Mouse (Mus musculus) embryo, embryonic 11 days (tissue): ENCODE data around the gene Nkain2.
"Not testable (repeated sequence)": the region's sequence is repeated elsewhere in the genome, so short reads cannot be mapped to it uniquely, and the experiment has no call there.

ENCODE experiments used
- DNase-seq: peaks from one replicate; pipeline ENCODE4 v3.0.0-alpha.2; 2015

The Nkain2 gene

DNA sequence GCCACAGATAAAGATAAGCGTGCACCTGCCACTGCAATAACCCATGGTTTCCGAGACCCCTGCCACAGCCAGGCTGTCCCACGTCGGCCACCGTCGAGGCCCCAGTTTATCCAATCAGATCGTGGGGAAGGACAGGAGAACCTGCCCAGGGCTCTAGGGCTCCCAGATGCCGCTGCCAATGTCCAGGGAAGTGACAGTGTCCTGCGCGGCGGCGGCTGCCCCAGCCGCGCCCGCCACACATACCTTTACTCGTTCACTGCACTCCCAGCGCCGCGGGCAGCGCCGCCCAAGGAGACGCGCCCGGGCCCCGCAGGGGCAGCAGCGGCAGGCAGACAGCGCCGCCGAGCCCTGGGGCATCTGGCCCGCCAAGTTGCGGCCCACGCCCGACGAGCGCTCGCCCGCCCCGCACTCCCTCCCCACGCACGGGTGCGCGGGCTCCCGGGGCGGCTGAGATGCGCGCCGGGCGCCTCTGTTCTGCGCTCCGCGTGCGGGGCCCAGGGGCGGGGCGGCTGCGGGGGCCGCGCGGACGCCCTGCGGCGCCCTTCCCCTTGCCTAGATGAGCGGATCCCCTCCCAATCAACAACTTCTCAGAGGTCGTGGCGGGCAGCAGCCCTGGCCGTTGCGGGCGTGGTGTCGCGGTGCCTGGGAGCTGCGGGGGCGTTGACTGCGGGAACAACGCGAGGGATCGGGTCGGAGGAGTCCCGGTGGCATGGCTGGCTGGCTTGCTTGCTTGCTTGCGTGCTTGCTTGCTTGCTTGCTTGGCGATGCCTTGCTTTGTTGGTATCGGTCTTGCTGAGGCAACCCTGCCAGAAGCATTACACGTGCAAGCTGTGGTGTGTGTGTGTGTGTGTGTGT, at the start of gene Nkain2:
Gene Nkain2 (minus strand): TSS at position 811 of the 855 bp plus-strand sequence.
- peak; percentile 75 for DNase-seq

DNA sequence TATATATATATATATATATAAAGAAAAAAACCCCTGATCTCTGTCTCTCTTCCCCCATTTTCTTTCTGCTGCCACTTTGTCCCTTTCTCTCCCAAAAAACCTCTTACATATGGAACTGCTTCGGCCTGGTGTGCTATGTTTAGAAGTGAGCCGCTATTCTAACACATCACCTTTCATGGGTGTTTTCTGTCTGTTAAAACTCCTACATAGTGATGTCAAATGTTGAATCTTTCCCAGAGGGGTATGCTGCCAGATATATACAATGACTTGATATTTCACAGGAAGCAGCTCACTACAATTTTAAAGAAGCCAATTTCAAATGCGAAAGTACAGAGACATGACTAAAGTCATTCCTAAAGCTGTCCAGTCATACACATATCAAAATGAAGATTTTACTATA, 49.6 kb upstream of the Nkain2 start:
- no peak for DNase-seq

DNA sequence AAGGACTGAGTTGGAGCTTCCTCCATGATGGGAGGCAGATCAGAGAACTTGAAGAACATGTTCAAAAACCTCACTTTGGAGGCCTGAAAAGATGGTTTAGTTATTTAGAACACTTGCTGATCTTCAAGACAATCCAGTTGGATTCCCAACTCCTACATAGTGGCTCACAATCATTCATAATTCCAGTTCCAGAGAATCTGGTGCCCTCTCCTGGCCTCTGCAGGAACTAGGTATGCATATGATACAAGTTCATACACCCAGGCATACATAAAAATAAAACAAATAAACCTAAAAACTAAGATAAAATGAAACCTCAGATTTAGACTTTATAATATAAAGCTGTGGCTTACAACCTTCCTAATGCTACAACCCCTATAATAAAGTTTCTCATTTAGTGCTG, 4.8 kb upstream of the Nkain2 start:
- peak; percentile 34 for DNase-seq

DNA sequence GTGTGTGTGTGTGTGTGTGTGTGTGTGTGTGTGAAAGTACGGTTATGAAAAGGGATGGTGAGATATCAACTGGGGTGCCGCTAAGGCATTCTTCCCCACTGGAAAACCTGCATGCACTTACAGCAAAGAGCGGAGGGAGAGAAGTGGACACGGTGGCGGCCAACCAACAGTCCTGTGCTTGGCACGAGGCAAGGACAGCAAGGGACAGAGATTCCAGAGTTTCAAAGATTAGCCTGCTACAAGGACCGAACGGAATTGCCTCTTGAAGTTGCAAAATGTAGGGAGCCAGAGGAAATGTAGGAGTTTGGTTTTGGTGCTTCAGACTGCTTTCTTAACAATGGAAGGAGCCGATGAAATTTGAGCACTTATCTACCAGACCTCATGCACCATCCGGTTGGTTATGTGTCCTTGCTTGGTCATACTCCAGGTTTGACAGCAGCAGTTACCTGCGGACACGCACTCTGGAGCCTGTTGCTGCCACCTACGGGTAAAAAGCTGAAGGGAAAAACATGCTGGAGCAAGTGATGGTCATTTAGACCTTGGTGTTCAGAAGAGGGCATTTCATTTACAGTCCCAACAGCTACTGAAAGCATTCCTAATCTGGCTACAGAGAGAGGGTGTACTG, 357 bp upstream of the Nkain2 start:
- peak; percentile 72 for DNase-seq

GRCm38 (mm10) chr10:32881977-32882376, 8.3 kb downstream of the Nkain2 start:
- DNase-seq, result no peak

- DNase-seq, result no peak
Observed at GRCm38 (mm10) chr10:32870691-32871406, 19.4 kb downstream of the Nkain2 start.

DNA sequence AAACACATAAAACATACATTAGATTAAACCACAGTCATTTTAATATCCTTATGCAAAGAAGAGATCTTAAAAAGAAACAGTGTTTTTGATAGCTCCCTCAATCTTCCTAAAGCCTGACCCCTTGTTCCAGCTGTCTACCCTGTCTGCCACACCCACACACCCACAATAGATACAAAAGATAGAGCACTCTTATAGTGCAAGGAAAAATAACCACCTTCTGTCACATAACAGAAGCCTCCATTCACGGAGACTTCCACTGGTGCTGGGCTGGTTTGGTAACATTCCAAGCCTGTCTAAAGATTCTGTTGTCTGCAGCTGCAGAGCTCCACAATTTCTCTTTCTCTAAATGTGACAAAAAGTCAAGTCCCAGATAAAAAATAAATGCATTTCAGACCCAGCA, 20.7 kb downstream of the Nkain2 start:
- DNase-seq, result no peak

DNA sequence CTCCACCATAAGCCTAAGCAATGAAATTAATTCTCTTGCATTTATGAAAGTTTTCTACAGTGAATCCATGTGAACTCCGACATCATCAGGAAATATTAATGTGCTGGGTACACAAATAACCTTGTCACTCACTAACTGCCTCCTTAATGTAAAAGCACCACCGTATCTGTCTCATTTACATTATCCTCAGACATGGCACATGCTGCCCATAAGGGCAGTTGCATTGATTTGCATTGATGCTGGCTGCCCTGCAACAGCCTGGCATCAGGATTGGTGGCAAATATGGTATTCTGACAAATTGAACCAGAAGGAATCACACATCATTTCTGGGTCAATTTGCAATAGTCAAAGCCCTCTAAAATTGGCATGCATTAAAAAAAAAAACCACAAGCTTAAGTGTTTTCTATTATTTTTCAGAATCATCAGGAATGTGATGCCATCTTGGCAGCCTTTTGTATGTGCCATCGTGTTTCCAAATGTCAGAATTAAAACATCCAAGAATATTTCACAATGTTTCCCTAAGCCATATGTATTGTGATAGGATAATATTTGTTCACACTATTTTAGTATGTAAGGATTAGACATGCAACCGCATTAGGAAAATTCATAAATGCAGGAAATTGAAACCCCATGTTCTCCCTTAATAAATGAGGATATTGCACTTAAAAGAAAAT, 74.9 kb downstream of the Nkain2 start:
- DNase-seq, result no peak

- DNase-seq, result no peak
Observed at GRCm38 (mm10) chr10:32796215-32796614, 94.0 kb downstream of the Nkain2 start.

DNA sequence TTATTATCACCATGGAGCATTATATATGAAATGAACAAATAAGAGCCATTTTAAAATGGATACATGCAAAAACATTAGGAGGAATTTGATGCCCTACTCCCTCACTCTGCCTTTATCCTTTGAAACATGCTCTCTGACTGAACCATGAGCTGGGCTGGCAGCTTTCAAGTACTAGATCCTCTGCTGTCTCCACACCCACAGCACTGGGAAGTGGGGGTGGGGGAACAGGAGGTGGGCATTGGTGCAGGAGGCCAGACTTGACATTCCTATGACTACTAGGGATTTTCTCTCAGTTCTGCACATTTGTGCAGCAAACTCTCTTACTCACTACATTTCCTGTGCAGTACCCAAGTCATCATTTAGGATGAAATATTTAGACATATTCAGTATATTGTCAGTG, 99.7 kb downstream of the Nkain2 start:
- DNase-seq, result no peak

- peak; percentile 3 for DNase-seq
Observed at GRCm38 (mm10) chr10:32782732-32783359, 107.4 kb downstream of the Nkain2 start.

DNA sequence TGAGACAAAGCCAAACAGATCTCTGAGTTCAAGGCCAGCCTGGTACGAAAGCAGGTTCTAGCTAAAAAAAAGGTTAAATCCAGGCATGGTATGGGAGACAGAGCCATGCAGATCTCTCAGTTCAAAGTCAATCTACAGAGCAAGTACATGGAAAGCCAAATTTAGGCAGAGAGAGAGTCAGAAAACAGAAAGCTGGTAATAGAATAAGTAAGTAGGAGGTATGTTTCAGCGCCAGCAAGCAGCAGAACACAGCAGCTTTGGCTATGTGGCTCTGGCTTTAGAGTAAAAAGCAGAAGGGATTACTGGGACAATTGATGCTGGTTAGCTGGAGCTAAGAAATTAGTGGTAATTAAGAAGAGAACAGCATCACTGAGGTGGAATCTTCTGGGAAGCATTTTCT, 151.3 kb downstream of the Nkain2 start:
- DNase-seq, result no peak

DNA sequence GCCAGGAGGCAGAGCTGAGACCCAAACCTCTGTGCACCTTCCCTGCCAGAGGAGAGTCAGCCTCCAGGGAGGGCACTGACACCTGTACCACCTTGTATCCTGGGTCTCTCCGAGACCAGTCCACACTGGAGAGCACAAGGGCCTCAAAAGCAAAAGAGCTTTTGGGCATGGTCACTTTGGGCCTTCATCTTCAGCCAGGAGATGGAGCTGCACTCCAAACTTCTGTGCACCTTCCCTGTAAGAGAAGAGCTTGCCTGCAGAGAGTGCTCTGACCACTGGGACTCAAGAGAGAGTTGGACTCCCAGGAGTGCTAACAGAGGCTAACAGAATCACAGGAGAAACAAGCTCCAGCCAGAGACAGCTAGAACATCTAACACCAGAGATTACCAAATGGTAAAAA, 183.7 kb downstream of the Nkain2 start:
- not testable (repeated sequence) for DNase-seq

- DNase-seq, result no peak
Observed at GRCm38 (mm10) chr10:32696661-32697060, 193.6 kb downstream of the Nkain2 start.

GRCm38 (mm10) chr10:32684548-32684947, 205.7 kb downstream of the Nkain2 start:
- no peak for DNase-seq

DNA sequence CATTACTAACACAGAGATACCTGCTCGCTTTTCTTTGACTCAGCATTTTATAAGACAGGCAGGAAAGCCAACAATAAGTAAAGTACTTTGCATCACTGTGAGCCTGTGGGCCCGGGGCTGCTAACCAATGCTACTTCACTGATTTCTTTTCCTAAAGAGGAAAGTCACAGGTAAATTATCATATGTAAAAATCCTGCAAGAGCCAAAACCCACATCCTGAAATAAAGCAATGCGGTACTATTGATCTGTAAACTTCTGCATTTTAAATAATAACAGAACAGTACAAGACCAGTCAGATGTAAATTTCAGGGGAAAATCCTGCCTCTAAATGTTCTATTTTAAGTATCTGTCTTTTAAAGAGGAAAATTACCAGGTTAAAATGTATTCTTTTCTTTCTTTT, 250.0 kb downstream of the Nkain2 start:
- no peak for DNase-seq

DNA sequence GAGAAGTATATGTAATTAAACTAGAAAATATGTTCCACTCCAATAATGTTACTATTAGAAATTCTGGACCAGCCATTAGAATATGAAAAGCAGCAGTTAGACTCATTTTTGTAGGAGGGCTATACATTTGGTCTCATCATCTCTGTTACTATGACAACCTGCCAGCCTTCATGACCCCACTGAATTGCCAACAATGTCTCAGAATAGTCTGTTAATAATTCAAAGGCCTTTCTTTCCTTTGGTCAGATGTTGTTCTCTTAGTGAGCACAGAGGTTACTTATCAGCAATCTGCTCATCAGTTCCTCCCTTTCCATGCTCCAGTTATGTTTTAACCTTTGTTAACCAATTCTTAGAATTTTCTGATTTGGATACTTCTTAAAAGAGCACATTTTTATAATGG, 251.1 kb downstream of the Nkain2 start:
- DNase-seq, result no peak

- DNase-seq, result no peak
Observed at GRCm38 (mm10) chr10:32631043-32631442, 259.2 kb downstream of the Nkain2 start.

DNA sequence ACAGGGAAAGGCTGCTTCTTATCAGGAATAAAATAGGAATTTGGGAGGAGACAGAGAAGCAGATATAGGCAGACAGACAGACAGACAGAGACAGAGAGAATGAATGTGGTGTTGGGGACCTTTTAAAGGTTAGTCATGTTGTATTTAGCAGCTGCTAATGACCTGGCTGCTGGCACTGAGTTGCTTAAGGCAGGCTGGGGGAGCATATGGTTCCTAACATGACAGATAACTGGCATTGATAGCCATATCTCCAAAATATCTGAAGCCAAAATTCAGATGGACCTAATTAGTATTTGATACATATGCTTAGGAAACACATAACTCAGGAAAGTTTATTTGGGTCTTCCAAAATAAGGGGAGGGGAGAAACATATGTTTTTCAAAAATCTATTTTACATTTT, 285.8 kb downstream of the Nkain2 start:
- no peak for DNase-seq

DNA sequence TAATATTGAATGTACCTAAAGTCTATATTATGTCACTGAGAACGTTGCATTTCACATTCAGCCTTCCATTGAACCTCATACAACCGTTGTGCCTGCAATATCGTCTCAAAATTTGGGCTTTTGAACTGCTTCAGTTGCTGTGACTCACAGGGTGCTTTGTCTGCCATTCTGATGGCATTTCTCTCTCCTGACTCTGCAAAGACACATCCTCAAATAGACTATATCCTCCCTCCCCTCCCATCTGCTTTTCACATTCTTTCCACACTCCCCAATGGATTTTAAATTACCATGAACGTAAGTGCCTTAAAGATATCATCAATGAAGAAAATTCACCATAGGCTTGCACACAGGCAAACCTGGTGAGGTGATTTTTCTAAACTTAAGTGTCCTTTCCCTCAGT, 287.5 kb downstream of the Nkain2 start:
- DNase-seq, result no peak

GRCm38 (mm10) chr10:32594998-32595397, 295.3 kb downstream of the Nkain2 start:
- no peak for DNase-seq

DNA sequence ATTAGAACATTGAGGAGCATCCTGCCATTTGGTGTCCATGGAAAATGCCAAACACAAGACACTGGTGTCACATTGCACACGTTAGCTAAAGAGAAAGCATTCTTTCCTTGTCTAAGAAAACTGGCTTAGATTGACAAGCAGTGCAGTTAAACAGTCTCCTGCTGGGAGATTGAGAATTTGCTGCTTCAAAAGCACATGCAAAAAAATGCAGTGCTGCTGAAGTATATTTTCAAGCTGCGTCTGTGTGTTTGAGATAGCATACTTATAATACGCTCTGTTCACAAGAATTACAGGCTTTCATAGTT, 313.0 kb downstream of the Nkain2 start:
- DNase-seq, result peak; percentile 7
